Mouse (Mus musculus) WW6 (cell line): Measurements from ENCODE around the gene Kcnip1.

Source experiments
- DNase-seq: peaks from one replicate; pipeline ENCODE4 v3.0.0-alpha.2; 2013; ENCODE audit warnings: low read depth, low spot score

Gene Kcnip1

DNA sequence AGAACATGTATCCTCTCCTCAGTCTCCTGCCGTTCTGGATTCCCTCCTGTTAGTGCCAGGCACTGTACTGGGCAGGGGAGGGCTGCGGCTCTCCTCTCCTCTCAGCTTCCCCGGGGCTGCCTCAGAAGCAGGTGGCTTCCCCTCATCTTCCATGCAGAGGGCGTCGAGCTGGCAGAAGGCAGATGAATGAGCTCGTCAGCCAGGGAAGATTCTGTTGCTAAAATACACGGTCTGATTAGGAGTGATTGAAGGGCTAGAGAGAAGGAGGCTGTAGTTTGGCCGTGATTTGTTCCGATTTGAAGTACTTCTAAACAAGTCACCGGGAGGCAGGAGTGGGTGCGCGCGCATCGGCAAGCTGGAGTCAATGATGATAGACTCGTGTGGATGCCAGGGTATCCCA, 236.3 kb downstream of the Kcnip1 start:
- no peak for DNase-seq

DNA sequence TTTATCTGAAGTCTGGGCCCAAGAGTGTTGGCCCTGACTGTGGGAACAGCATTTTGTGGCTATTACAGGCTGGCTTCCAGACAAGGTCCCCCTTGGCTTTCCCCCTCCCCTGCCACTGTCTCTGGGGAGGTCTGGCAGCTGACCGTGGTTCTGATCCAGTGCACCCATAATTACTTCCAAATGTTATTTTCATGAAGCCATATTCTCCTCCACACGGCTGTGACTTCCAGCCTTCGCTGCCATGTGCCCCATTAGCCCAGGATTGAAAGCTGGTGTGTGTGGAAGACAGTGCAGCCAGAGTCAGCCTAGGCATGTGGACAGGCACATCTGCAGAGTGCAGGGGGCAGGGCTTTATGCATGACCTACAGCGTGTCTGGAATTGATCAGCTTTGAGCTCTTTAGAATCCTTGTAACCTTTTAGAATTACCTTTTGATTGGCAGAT, 240.5 kb downstream of the Kcnip1 start:
- DNase-seq, result no peak

DNA sequence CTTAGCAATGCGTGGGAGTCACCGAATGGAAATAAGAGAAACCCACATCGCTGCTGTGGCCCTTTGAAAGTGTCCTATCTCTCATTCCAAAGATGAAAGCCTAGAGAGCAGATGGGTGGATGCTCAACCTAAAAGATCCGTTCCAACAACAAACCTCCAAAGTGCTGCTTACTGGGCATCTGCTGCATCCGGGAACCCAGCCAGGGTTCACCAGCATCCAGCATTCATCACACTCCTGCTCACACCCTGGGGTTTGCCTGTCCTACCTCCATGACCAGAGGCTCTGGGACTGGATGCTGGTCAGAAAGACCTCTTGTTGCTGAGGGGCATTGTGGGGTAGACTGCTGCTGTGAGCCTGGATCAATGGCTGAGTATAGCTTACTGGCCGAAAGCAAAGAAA, 241.4 kb downstream of the Kcnip1 start:
- no peak for DNase-seq

DNA sequence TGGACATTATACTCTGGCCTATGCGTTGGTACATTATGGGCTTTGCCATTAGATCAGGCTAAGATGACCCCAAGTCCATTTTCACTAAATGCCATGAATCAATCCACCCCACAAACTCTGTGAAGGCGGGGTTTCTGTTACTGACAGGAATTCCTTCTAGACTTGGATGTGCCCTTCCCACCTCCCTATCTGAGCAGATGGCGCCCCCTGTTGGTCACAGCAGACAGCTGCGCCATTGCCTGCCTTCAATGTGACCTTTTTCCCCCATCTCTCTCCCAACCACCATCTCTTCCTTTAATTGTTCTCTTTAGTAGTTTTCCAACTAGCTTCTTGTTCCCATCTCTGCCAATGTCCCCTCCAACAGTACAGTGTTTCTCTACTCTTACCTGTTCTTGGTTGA, 243.0 kb downstream of the Kcnip1 start:
- no peak for DNase-seq

DNA sequence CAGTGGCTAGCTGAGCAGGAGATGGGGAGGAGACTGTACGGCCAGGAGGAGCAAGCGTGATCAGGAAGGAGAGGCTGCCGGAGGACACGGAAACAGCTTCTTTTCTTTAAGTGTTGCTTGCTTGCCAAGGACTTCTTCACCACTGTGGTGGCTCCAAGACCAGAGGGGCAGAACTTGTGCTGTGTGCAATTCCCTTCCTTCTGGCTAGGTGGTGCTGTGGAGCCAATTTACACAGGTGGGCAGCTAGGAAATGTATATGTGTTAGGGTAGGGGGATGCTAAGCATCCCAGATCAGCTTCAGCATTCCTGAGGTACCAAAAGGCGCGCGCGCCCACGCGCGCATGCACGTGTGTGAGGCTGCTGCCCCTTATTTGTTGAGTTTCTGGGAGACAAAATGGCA, 243.5 kb downstream of the Kcnip1 start:
- no peak for DNase-seq

DNA sequence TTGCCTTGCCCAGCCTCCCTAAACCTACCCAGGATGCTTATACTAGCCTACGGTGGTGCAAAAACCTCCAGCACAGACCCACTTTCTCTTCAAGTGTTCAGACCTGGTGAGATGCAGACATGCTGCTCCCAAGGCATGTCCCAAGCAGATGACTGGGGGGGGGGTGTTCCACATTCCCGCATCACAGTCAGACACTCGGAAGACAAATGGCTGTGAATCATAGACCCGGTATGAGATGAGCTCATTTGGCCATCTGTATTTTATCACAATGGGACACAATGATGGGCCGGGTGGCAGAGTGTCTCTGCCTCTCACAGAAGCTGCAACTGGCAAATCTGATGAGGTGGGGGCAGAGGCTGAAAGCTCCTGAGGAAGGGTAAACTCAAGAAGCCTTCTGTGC, 244.2 kb downstream of the Kcnip1 start:
- DNase-seq, result no peak

DNA sequence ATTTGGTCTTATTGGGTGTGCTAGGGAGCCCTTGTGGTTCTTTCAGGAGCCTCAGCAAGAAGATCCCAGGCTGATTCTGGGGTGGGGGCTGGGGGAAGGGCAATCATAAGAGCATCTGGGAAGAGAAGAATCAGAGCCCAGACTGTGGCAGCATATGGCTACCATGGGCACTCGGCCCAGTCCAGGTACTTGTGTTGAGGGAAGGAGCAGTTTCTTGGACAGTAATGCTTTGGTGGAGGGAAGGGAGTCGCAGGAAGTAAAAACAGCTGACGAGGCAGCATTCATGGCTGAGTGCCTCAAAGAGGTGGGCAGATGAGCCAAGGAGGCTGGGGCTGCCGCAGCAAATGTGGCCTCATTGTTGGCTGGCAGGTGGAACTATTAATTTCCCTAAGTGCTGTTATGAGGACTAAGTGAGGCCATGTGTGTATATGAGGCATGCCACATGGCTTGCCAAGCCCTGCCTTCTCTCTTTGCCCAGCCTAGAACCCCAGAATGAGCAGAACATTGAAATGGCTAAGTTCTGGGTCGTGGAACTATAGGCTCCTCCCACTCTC, 245.5 kb downstream of the Kcnip1 start:
- DNase-seq, result no peak

DNA sequence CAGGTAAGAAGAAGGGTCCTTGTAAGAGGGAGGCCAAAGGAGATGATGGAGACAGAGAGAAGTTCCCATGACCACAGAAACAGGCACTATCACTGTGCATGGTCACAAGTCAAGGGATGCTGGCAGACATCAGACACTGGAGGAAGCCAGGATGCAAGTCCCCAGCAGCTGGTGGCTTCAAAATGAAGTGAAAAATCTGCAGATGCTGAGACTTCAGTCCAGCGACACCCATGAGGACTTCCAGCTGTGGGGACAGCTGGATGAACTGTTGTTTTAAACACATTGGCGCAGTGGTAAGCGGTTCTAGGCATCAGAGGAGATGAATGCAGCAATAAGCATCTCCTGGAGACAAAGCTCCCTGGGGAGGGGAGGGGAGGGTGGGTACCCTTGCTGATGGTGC, 246.6 kb downstream of the Kcnip1 start:
- no peak for DNase-seq

DNA sequence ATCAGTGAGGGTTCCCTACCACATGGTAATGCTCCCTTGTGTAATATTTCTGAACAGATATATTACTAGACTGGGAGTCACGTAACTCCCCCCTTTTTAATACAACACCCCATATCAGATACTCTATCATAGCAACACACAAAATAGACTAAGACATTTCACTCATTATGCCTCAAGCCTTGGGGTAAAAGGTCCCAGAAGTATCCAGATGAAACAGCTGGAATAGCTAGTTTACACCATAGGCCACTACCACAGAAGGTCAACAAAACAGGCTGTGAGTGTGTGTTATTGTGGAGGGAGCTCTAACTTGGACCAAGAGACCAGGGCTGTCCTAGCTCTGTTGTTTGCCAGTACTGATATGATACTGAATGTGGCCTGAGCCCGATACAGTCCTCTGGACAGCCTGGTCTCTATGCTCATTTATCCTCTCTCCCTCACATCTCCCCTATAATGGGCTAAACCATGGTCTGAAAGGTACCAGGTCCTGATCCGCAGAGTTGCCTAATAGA, 247.1 kb downstream of the Kcnip1 start:
- no peak for DNase-seq

DNA sequence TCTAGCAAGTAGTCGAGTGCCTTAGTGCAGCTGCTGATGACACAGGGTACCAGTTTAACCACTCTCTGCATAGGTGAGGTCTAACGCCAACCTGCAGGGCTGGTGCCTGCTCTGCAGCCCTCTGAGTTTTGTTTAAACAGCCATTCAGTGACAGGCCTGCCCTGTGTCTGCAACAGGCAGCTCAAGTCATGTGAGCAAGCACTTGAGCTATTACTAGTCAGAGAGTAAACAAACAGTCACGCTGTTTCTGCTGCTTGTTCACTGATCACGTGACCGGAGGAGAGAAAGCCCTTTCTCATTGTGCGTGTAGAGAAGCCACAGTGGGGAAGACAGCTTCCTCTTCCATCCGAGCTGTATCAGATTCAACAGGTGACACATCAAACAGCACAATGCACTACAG, 248.5 kb downstream of the Kcnip1 start:
- DNase-seq, result no peak

DNA sequence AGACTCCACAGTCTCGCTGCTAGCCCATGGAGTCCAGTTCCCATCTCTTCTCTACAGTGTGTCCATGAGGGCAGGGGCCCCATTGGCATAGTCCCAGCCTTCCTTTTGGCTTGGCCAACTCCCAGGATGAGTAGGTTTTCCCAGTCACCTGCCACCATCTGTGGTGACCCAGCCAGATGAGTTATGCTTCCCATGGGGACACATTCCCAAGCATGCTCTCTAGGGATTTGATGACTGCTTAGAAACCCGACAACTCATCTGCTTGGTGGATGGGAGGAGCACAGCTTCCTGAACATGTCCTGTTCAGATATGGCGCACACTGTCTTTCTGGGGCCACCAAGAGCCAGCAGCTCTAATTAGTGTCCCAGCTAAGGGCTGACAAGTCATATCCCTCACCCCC, 252.8 kb downstream of the Kcnip1 start:
- DNase-seq, result no peak

DNA sequence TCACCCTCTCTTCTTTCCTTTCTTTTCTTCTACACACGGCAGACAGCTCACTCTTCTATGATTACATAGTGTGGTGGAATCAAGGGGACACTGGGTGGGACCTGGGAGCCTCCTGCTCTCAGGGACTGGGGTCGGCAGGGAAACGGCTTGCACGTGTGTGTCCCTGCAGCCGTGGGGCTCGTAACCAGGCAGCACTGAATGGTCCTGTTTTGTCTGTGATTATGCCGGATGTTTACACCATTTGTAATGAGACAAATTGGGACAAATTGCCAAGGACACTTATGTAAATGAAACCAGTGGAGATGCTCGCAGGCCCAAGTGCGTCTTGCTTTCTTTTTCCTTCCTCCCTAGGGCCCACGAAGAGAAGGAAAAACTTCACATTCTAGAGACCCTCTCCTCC, 256.5 kb downstream of the Kcnip1 start:
- no peak for DNase-seq

DNA sequence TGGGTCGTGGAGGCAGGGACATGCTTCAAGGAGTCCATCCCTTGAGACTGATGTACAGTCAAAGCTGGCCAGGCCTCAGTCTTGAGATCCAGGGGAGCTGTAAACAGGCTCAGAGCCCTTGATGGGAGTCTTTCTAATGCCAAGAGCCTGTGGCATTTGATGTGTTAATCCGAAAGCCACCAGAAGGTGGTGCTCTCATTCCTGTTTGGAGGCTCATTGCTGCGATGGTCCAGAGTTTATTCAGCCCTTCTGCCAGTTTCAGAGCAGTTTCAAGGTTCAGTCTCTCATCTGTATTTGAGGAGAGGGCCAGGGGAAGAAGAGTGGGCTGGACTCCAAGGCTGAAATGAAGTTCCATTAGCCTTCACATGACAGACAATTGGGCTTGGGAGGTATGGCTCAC, 259.7 kb downstream of the Kcnip1 start:
- DNase-seq, result no peak

DNA sequence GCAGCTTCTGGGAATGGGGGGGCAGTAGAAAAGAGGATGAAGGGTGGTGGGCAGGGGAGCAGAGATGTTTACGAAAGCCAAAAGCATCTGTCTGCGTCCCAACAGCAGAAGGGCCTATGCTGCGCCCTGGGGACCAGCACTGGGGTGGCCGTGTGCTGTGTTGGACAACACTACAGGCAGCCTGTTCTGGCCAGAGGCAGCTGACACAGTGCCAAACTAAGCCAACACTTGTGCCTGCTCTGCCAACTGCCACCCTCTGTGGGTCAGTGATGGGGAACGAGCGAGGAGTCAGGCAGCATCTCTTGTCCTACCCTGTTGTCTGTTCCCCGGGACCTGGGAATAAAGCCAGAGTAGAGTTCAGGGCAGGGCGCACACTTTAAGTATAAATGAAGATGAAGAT, 260.6 kb downstream of the Kcnip1 start:
- no peak for DNase-seq

DNA sequence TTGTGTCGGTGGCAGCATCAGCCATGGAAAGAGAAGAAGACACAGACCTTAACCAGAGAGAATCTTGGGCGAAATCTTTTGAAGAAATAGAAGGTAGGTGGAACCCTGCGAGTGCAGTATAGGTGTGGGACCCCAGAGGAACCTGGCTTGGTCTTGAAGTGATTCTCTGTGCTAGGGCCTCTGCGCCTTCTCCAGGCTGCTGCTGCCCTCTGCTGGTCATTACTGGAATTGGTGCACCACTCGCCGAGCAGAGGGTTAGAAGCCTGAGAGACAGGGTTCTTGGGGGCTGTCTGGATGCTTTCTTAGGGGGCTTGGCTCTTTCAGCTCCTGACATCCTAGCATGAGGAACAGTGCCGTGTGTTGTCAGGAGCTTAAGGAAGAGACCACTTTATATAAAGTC, 271.7 kb downstream of the Kcnip1 start:
- peak; percentile 48 for DNase-seq

DNA sequence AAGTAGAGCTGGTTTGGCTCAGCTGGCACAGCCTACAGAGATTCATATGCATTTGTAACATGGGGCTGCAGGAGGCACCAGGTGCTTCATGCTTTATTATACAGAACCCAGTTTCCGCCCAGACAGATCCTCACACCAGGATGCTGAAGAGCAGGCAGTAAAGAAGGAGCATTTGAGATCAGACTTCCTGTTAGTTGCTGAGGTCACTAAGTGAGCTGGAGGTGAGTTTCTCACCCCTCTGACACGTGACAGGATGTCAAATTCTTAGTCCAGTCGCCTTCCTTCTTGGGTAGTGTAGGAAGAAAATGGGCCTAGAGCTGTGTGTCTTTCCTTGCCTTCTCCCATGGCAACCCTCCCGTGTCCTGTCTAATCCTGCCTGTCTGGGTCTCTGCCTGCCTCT, 286.2 kb downstream of the Kcnip1 start:
- DNase-seq, result no peak

DNA sequence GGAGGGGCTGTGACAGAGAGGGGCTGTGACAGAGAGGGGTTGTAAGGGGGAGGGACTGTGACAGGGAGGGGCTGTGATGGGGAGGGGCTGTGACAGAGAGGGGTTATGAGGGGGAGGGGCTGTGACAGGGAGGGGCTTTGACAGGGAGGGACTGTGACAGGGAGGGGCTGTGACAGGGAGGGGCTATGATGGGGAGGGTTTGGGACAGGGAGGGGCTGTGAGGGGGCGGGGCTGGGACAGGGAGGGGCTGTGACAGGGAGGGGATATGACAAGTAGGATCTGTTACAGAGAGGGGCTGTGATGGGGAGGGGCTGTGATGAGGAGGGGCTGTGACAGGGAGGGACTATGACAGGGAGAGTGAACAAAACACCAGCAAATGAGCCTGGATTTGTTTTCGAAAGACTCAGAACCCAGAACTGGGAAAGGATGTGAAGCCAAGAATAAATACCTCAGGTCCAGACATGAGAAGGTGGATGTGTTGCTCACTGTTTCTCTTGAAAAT, 290.9 kb downstream of the Kcnip1 start:
- no peak for DNase-seq

DNA sequence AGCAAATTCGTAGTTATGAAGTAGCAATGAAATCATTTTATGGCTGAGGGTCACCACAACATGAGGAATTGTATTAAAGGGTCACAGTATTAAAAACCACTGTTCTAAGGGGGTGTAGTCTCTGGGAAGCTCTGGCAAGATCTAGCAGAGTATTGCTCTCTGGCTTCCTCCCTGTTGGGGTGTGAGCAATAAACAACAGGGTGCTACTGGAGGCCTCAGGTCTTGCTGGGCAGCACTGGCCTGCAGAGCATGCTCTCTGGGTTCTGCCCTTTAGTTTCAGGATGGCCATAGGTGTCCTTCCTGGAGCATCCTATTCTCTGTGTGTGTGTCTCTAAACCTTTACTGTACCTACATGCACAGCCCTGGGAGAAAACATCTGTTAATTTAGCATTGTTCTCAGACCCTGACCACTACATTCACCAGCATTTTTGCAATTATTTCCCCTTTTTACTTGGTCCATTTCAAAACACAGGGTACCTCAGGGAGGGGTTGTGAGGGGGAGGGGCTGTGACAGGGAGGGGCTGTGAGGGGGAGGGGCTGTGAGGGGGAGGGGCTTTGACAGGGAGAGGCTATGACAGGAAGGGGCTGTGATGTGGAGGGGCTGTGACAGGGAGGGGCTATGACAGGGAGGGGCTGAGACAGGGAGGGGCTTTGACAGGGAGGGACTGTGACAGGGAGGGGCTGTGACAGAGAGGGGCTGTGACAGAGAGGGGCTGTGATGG, 291.6 kb downstream of the Kcnip1 start:
- no peak for DNase-seq

DNA sequence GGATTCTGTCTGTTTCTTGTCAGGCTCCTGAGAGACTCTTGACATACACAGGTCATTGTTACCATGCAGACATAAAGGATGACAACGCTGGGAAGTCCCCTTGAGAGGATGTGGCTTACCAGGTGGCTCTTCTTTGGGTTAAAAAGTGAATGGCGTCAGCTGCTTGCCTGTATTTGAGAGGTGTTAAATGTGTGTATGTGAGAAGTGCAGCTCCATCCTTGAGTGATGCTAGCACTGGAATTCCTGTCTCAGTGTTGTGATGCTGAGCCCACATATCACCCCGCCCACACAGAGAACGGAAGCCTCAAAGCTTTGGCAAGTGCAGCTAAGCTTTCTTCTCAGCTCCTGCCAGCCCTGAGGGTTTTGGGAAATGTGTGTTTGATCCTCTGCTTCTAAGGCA, 292.2 kb downstream of the Kcnip1 start:
- DNase-seq, result no peak

DNA sequence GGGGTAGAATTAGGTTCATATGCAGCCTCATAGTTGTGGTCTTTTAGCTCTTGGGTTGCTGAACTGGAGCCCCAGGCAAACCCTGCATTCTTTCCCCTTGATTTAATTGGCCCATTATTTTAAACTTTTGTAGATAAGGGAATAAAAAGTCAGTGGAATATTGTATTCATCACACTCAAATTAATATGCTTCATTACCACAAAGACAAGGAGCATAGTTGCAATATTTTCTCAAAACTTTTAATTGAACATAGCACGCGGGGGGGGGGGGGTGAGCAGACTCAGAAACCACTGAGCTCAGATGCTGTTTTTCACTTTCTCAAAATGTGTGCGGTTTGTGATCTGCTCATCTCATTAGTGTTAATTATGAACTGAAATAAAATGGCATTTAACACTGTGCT, 302.8 kb downstream of the Kcnip1 start:
- DNase-seq, result no peak

DNA sequence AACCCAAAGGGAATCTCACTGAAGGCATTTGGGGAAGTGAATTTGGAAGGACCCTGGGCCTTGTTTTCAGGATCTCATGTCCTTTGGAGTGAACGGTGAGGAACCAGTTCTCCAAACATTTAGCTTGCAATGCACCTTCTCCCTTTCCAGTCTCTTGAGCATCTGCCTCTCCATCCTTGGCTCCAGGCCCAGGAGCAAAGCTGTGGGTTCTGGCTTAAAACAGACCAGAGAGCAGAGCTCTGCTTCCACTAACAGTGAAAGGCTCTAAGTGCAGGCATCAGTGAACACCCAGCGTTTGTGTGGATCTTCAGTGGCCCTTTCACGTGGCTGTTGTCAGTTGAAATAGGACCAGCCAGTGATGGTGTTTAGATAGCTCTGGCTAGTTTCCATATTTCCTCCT, 307.0 kb downstream of the Kcnip1 start:
- no peak for DNase-seq

DNA sequence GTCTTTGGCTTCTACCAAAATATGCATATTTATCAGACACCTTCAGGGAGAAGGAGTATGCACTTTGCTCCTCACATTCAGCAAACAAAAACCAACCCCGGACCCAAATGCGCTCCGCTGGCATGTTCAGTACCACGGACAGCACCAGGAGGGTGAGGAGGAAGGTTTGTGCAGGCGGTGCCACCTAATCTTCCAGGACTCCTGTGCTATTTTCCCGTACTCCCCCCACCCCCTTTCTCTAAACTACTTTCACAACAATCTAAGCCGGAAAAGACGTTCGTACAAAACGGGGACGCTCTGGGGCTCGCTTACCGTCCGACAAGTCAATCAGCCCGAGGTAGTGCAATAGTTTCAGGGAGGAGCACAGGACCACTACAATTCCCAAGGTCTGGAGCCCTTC, 312.8 kb downstream of the Kcnip1 start:
- DNase-seq, result peak; percentile 43
